Mouse (Mus musculus): ENCODE results near the gene Itpkb.

- TF ChIP-seq GATA1 (IDR thresholded peaks at IDR 0.05; ENCODE audit: low read length) (no peak), TAL1 (IDR thresholded peaks at IDR 0.05; ENCODE audit: low read length) (no peak)
These were observed 128.0 kb downstream of the Itpkb start for GRCm38 (mm10) chr1:180458274-180458673.
